Mouse (Mus musculus) liver, adult 2 months (tissue): Measurements from ENCODE around the gene Fcho1. TPM values are rescaled to one million over a fixed set of nuclear protein-coding genes. Genes with fewer than 3 reads are reported as not detected.
A peak's percentile ranks its signal among the peaks of the same experiment; 100 is the strongest.
"Not testable (repeated sequence)": the region's sequence is repeated elsewhere in the genome, so short reads cannot be mapped to it uniquely, and the experiment has no call there.

Experiments used
- DNase-seq: peaks from one replicate; pipeline ENCODE4 v3.0.0-alpha.2; 2011; ENCODE audit warnings: low read depth, low spot score; ENCODE audit errors: extremely low read depth
- H3K27ac ChIP-seq: fragments of 200-500 bp; replicated peaks from 2 replicates; pipeline ENCODE4 v1.5.1; 2012; ENCODE audit warnings: low read depth, mild to moderate bottlenecking, control low read depth, inconsistent platforms, low read length; ENCODE audit not compliant: insufficient read depth
- H3K27me3 ChIP-seq: fragments of 200-500 bp; 2 replicates; pipeline ENCODE4 v1.6.1; 2012; ENCODE audit warnings: mild to moderate bottlenecking, moderate library complexity, low read length, inconsistent platforms; ENCODE audit not compliant: control insufficient read depth, insufficient read depth
- H3K36me3 ChIP-seq: fragments of 200-500 bp; 2 replicates; pipeline ENCODE4 v1.6.1; 2012; ENCODE audit warnings: low read length, inconsistent platforms; ENCODE audit not compliant: control insufficient read depth, insufficient read depth
- H3K4me1 ChIP-seq: fragments of 200-500 bp; 2 replicates; pipeline ENCODE4 v1.6.1; 2011; ENCODE audit warnings: low read length; ENCODE audit not compliant: control insufficient read depth, insufficient read depth
- H3K4me3 ChIP-seq: fragments of 200-500 bp; 2 replicates; pipeline ENCODE4 v1.5.1; 2011; ENCODE audit warnings: low read depth, mild to moderate bottlenecking, control low read depth, low read length, moderate library complexity; ENCODE audit not compliant: insufficient read depth
- H3K79me2 ChIP-seq: fragments of 200-500 bp; 2 replicates; pipeline ENCODE4 v1.6.1; 2012; ENCODE audit warnings: inconsistent platforms, mild to moderate bottlenecking, low read length, moderate library complexity; ENCODE audit not compliant: control insufficient read depth, insufficient read depth
- H3K9ac ChIP-seq: fragments of 200-500 bp; 2 replicates; pipeline ENCODE4 v1.6.1; 2012; ENCODE audit warnings: low read depth, mild to moderate bottlenecking, control low read depth, inconsistent platforms, low read length
- CTCF ChIP-seq: fragments of 200-500 bp; IDR thresholded peaks from 2 replicates; pipeline ENCODE4 v1.5.1; 2011; ENCODE audit warnings: low read depth, low read length, control low read depth
- POLR2A ChIP-seq: fragments of 200-500 bp; IDR thresholded peaks from 2 replicates; pipeline ENCODE4 v1.6.1; 2011; ENCODE audit warnings: low read length, control low read depth; ENCODE audit not compliant: insufficient read depth; ENCODE audit errors: extremely low read depth
- WGBS: fragments of 180-500 bp; shearing (Covaris S2); methylation state at CpG from one replicate; pipeline ENCODE4 v1.1.7; 2018; 5-methylcytosine and 5-hydroxymethylcytosine counted together
- polyA plus RNA-seq: library from polyadenylated mRNA; depleted of rRNA; stranded (reverse); fragments of >200 nt; gene quantifications from 2 replicates; pipeline ENCODE4 v1.2.3, GENCODE M21; 2012
- total RNA-seq: library from RNA; depleted of rRNA; stranded (reverse); fragments of >200 nt; gene quantifications from 2 replicates; pipeline ENCODE4 v1.2.3, GENCODE M21; 2014

Fcho1 gene
- total and polyA plus RNA-seq, 2 experiments, result 0.18 to 2.8 TPM

DNA sequence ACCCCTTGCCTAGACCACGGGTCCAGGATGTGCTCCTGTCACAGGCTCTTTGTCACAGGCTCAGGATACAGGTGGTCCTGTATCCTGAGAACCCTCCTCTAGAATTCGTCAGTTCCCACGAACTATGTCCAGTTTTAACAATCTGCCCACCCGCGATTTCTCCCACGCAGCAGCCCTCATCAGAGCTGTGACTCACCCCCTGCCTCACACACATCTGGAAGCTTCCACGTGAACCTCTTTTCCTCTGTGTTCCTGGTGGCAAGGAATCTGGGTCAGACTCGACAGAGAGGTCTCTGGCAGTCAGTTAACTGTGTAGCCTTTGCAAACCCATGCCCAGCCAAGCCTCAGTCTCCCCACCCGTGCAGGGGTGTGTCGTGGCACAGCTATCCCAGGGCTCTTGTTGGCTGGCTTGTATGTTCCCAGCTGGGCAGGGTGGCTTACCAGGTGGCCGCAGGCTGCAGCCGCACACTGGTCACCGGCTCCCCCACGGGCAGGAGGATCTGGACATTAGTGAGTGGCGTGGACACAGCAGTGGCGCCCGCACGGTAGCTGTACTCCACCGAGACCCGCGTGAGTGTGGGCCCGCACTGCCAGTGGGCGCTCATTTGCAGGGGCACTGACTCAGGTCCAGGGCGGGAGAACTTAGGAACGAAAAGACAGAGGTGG, 16.2 kb downstream of the Fcho1 start:
- H3K27me3 ChIP-seq, result no peaks in the 10 kb centered on the region
- H3K79me2 ChIP-seq, result no peaks in the 10 kb centered on the region
- H3K9ac ChIP-seq, result no peak overlapping the region
- no peak for TF ChIP-seq CTCF
- TF ChIP-seq POLR2A, result no peak
- WGBS, result 42% methylated on average over 25 of the region's 25 CpGs
- no peak overlapping the region for H3K4me3 ChIP-seq
- no peaks in the 10 kb centered on the region for H3K36me3 ChIP-seq
- DNase-seq, result no peak
- no peak overlapping the region for H3K27ac ChIP-seq
- H3K4me1 ChIP-seq, result no peaks in the 10 kb centered on the region

DNA sequence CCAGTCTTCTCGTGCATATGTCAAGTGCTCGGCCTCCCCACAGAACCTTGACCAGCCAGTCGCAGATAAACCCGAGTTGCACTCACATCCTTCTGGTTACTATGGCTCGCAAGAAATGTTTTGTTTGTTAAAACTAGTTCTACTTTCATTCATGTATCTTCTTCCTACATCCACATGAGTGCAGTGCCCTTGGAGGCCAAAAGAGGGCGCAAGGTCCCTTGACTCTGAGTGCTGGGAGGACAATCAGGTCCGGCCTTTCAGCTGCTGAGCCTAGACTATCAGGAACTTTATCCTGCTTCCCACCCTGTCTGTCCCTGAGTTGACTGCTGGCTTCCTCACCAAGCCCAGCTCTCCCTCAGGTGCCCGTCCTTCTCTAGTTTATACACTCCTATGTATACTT, 17.6 kb downstream of the Fcho1 start:
- Histone ChIP-seq H3K4me3 (no peak overlapping the region), H3K9ac (no peak overlapping the region), H3K36me3 (no peaks in the 10 kb centered on the region), H3K27me3 (no peaks in the 10 kb centered on the region), H3K79me2 (no peaks in the 10 kb centered on the region), H3K4me1 (no peaks in the 10 kb centered on the region), H3K27ac (no peak overlapping the region)
- WGBS, result 39% methylated on average over 8 of the region's 8 CpGs
- peak; percentile 36 for DNase-seq
- TF ChIP-seq POLR2A (no peak), CTCF (peak; percentile 81)

DNA sequence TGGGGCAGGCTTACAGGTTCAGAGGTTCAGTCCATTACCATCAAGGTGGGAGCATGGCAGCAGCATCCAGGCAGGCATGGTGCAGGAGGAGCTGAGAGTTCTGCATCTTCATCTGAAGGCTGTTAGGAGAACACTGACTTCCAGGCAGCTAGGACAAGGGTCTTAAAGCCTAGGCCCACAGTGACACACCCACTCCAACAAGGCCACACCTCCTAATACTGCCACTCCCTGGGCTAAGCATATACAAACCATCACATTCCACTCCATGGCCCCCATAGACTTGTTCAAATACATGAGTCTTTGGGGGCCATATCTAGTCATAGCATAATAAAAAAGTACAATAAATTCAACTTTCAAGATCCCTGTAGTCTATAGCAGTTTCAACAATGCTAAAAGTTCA, 22.1 kb downstream of the Fcho1 start:
- not testable (repeated sequence) for H3K36me3 ChIP-seq, H3K4me3 ChIP-seq, H3K27me3 ChIP-seq, H3K27ac ChIP-seq, H3K4me1 ChIP-seq, H3K79me2 ChIP-seq, DNase-seq, H3K9ac ChIP-seq

DNA sequence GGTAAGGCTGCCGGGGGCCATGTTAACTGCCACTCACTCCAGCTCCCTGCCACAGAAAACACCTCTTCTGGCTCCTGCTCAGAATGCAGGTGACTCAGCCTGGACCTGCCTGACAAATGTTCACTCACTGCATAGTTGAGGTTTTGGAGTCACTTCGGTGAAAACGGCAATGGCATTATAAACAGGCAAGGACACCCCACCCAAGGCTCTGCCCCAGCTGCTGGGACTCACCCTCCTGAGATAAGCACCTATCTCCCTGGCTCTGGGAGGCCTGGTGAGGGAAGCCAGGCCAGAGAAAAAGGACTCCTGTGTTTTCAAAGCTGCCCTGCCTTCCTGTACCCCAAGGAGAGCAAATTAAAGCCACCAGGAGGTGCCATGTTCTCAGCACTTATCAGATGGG, 22.6 kb downstream of the Fcho1 start:
- TF ChIP-seq CTCF (no peak), POLR2A (no peak)
- Histone ChIP-seq H3K4me1 (peaks cover 3% of the 10 kb centered on the region; the same call in 1 of the 2 replicates), H3K36me3 (no peaks in the 10 kb centered on the region), H3K27ac (no peak overlapping the region), H3K4me3 (no peak overlapping the region), H3K79me2 (no peaks in the 10 kb centered on the region), H3K9ac (no peak overlapping the region), H3K27me3 (no peaks in the 10 kb centered on the region)
- WGBS, result 82% methylated on average over 3 of the region's 3 CpGs
- no peak for DNase-seq

DNA sequence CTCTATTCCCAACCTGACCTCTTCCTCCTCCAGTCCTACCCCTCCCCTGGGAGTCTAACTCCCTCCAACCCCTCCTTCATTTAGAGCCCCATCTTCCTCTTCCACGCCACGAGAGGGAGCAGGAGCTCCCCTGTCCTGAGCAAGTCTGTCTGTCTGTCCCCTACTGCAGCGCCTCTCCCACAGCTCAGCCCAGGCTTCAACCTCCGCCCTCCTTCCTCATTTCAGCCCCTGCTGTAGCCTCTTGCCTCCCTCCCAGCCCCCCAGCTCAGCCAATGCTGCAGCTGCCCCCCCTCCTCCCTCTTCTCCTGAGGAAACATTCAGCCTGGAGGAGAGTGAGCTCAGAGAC, 23.5 kb downstream of the Fcho1 start:
- DNase-seq, result no peak
- 59% methylated on average over 4 of the region's 4 CpGs for WGBS
- no peak overlapping the region for H3K4me3 ChIP-seq
- H3K36me3 ChIP-seq, result no peaks in the 10 kb centered on the region
- H3K4me1 ChIP-seq, result peaks cover 3% of the 10 kb centered on the region; the same call in 1 of the 2 replicates
- H3K79me2 ChIP-seq, result no peaks in the 10 kb centered on the region
- no peak overlapping the region for H3K27ac ChIP-seq
- H3K9ac ChIP-seq, result no peak overlapping the region
- TF ChIP-seq POLR2A, result no peak
- TF ChIP-seq CTCF, result peak; percentile 35
- no peaks in the 10 kb centered on the region for H3K27me3 ChIP-seq

DNA sequence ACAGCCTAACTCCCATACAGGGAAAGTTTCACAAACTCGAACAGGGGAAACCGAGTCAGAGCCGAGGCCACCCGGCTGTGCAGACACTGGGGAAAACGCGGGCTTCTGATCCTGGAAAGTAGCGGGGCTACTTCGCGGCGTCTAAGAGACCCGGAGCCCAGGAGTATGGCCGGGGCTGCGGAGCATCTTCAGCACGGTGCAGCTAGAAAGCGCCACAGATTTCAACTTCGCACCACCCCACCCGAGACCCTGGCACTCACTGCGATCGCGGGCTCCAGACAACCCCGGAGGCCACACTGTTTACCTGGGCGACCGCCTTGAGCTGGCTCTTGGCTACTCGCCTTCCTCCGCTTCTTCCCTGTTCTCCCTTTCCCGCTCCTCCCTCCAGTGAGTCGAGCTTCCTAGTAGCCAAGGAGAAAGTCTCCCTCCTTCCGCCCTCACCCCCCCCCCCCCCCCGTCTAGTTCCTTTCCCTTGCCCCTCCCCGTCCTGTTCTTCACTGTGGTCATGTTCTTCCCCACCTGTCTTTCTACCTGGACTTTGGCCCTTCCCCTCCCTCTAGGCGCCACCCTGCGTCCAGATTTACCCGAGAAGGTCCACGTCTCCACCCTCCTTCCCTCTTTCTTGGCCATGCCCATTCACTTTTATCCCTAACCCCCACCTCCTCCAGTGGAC, 24.0 kb downstream of the Fcho1 start, which contains the start of gene B3gnt3:
B3gnt3 (minus strand) TSS at position 376 of the 673 bp plus-strand sequence.
- no peak for TF ChIP-seq CTCF
- no peak for TF ChIP-seq POLR2A
- DNase-seq, result no peak
- H3K27ac ChIP-seq, result peak within 1 kb of the TSS; percentile 34
- no peaks in the 10 kb centered on the region for H3K79me2 ChIP-seq
- H3K9ac ChIP-seq, result peak within 1 kb of the TSS; percentile 36
- H3K4me3 ChIP-seq, result peak within 1 kb of the TSS; percentile 67
- no peaks in the 10 kb centered on the region for H3K36me3 ChIP-seq
- 15% methylated on average over 31 of the region's 34 CpGs for WGBS
- H3K27me3 ChIP-seq, result no peaks in the 10 kb centered on the region
- peaks cover 3% of the 10 kb centered on the region; the same call in 1 of the 2 replicates for H3K4me1 ChIP-seq
